Mouse (Mus musculus) brain, embryonic 18.5 days (tissue): ENCODE results near the gene Reep3.
"Not testable (repeated sequence)": the region's sequence is repeated elsewhere in the genome, so short reads cannot be mapped to it uniquely, and the experiment has no call there.

Experiments
- DNase-seq: peaks from one replicate; pipeline ENCODE4 v3.0.0-alpha.2; 2012; ENCODE audit warnings: low read depth, low spot score

The Reep3 gene

DNA sequence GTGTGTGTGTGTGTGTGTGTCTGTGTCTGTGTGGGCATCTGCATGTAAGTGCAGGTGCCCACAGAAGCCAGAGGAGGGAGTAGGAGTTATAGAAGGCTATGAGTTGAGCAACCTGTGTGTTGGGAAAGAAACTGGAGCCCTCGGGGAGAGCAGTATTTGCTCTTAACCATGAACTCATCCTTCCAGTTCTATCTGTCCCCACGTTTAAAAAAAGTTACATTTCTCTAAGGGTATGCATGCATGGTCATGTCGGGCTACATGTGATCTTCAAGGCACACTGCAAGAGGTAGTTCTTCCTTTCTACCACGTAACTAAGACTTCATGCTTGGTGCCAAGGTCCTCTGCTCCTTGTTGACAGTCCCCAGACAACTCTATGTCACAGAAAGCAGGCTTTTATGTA lies 78.9 kb downstream of the Reep3 start:
- no peak for DNase-seq

DNA sequence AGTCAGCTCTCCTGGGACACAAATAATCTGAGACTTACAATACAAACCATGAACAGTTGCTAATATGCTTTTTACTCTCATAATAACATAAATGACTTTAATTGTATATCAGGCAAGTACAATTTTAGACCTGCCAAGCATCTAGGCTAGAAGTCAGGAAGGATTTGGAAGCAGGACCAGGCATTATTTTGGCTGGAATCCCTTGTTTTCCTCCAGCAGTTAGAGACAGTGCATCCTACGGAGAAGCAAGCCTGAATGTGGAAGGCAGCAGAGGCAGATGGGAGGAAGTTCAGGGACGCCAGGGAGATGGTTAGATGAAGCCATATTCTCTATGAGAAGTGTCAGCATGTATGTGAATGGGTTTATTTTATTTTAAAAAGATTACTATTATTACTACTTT lies 79.4 kb downstream of the Reep3 start:
- no peak for DNase-seq

DNA sequence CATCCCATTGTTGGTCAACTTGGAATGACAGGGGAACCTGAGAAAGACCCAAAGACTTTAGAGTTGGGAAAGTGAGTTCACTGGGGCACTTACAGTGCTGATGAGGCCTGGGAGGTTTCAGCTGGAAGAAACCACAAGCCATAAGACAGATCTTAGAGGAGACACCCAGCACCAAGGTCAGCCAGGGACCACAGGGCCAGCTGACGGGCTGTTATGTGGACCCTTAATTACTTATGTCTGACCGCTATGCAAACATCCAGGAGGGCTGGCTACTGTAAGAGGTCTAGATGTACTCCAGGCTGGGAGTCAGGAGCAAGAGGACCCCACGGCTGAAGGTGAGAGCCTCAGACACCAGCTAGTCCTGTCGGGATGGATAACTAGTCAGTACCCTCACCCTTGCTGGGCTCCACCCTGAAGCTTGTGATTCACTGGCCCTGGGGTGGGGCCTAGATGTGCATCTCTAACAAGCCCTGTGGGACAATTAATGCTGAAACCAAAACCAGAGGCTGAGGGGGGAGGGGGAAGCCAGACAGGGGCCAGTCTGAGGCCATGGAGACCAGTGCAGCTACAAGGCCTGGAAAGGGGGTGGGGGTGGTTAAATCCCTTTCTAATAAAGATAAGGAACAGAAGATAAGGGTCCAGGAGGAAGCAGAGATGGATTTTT lies 80.0 kb downstream of the Reep3 start:
- DNase-seq: no peak

DNA sequence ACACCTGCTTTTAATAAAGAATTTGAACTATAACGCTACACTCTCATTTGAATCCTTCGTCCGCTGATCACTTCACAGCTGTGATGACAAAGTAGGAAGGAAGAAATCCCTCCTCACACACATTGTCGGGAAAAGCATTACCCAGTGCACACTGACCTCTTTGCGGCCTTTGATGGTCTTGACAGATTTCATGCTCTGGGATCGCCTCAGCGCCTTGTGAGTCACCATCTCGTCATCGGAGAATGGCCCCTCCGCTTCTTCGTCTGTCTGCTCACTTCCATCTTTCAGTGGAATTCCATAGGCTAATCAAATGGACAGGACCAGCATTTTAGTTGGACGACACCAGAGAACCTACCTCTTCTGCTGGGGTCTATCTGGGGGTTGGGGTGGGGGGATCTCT lies 82.0 kb downstream of the Reep3 start:
- DNase-seq: no peak

DNA sequence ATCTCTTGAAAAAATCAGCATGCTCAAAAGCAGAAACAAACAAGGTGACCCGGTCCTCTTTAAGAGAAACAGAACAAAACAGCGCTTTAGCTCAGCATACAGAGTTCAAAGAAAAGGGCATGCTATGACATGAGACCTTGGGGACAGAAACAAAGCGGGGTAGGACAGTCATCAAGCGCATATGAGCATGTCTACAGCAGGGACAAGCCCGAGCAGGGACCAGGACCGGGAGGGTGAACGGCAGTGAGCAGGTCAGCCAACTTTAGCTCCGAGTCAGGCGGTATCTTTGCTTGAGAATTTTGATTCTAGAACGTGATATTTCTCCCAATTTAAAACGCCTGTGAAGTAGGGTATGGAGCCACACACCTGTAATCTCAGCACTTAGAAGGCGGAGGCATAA lies 86.2 kb downstream of the Reep3 start:
- DNase-seq: no peak

DNA sequence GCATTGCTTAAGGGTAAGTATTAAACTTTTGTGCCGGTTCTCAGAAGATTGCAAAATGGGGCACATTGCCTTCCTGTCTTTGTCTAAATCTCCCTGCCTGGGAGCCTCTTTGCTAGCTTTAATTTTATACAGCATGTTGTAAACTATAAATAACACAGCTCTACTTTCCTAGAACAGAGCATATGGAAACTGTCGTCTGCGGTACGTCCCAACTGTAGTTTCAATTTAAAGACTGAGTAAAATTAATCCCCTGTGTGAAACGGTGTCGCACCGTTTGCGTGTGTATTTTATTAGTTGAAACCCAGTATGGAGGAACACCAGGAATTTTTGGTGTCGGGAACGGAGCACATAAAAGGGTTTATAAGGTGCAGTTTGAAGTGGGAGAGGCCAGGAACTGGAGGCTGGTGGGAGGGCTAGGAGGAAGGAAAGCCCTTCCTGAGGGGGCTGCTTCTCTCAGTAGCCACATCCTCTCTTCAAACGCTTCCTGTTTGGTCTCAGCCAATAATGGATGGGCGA lies 92.2 kb downstream of the Reep3 start:
- no peak for DNase-seq

DNA sequence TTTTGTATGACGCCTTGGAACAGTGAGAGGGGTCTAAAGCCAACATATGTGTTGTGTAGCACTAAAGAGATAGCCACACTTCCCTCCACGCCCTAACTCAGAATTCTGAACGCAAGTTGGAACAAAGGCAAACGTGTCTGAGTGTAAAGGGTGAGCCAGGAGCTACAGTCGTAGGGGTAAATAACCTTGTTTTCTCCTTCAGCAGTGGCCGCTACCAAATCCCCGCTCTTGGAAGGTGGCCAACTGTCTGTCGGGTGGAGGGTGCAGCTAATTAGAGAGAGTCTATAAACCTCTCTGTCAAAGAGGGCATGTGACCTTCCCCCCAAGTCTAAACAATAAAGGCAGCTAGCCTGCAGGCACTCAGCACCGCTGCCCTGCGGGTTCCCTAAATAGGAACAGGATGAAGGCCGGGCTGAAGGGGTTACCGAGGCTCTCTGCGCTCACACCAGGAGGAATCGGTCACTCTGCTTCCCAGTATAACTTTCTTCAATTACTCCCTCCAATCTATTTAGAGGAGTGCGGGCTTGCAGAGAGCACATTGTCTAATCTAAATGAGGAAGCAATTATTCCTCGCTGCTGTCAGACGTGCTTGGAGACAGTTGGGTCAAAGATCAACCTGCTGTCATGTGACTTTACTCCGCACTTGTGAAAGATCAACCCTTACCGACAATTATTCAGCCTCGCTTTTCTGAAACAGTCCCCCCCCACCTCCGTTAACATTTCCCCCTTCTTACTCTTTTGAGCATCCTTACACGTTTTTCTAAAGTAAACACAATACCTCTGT lies 92.8 kb downstream of the Reep3 start:
- DNase-seq: no peak

DNA sequence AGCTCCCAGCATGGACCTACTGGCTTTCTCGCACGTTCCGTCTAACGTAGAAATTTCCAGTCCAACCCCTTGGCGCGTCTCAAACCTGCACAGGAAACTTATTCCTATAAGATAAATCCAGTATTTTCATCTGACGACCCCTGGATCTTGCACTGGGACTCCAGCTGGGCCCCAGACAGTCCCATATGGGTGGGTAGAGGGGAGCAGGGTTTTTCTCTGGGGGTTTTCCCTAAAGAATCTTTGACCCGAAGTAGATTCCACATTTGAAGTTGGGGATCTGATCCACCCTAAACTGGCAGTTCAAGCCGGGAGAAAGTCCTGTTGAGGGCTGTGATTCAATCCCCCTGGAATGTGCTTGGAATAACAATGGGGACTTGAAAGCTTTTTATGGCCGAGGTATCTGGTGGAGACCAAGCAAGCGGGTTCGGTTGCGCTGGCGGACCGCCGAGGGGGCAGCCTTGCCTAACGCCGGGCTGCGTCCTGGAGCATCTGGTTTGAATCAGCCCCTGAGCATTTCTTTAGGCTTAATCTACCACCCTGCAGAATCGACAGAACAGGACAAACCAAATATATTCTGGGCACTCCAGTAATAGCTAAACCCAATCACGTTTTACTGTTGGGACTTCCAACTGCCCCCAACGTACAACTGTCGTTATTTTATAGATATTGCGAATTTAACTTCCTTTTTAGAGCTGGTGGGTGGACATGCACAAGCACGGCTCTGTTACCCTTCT lies 93.6 kb downstream of the Reep3 start:
- no peak for DNase-seq

DNA sequence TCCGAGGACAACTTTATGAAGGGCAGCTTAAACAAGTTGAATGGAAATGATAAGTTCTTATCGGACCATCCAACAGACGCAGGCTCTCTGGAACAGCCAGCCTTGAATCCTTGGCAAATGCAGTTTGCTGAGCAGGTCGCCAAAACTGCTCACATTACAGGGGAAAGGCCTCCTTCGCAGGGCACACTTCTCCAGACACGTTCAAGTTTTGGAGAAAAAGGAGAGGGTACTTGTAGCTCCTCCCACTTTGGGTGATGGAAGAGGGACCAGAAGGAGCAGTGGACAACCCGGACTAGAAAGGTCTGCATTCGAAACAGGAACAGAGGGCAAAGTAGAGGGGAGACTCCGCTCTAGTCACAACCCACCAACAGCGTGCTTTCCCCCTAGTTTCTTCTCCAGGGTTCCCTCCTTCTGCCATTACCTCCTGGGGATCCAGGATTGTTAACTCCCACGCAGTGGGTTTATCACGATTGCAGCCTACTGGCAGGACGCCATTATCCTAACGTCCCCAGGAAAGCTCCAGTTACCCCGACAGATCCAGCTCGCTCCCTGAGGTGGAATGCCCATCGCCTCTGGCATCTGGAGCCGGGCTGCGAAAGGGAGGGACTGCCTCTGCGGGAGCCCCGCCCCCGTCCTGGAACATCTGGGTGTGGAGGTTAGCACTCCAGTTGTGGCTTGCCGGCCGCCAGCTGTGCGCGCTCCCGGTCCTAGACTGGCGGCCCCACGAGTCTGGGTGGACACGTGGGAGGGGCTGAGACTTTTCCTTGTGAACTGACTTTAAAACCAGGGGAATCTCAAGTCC lies 94.3 kb downstream of the Reep3 start:
- DNase-seq: no peak

DNA sequence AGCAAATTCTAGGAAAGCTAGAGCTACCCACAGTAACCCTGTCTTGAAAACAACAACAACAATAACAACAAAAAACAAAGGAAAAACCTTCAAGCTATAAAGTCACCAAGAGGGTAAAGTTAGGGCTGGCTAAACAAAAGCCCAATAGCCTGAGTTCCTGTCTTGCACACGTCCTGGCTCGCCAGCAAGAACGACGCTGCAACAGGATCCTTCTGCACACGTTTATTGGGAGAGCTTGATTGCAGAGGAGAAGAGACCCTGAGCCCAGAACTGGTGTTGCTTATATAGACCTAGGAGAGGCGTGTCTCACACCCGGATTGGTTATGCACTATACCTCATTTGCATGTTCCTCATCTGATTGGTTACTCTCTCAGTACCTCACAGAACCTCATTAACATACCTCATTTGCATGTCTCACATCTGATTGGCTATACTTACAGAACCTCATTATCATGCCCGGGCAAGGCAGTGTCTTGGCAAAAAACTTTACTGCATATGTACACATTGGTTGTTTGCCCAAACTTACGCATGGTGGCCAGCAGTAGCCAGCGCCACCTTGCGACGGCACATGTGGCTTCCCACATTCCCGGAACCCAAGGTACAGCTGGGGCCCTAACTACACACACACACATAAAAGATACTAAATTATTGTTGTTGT lies 95.7 kb downstream of the Reep3 start:
- DNase-seq: not testable (repeated sequence)

DNA sequence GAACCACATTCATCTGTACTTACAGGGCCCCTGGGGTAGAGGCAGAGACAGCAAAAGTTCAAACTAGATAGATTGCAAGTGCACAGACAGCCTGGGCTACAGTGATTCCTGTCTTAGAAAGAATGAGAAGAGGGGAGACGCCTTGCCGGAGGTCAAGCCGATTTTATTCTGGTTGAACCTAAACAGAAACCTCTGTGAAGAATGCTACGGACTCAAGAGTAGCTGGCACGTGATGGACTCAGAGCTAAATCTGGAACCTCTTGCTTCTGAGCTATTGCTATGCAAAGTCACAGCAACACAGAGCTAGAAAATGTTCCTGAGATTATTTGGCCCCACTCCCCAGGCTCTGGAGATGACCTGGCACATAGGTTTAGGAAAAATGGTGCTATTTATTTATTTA lies 96.6 kb downstream of the Reep3 start:
- no peak for DNase-seq

DNA sequence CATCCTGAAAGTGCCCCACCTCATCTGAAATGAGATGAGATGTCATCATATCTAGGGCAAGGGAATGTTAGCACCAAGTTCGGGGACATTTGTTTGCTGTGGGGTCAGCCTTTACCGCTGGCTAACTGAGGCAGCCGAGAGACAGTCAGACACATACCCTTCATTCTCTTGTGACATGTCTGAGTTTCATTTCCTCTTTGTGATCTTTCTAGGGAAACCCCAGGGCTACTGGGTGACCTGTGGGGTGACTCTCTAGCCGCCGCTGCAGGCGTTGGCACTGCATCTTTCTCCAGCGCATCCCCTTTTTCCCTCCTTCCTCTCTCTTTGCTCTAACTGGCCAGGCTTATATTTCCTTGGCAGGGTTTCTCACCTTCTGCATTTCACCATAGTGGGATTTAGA lies 98.0 kb downstream of the Reep3 start:
- no peak for DNase-seq

DNA sequence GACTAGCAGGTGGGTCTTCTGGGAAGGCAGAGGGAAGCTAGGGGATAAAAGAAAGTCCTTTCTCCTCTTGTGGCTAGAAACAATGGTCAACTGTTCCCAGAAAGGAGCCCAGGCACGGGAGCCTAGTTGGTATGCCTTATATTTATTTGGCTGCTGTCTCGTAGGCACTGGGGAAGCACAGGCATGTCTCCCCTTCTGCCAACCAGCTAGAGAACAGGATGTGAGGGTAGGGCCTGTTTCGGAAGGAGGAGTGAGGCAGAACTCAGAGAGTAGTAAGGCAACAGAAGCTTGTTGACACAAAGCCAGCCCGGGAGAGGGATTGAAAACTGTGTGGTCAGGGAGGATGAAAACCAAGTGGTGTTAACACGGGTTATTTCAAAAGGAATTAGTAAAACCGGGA lies 101.6 kb downstream of the Reep3 start:
- no peak for DNase-seq

DNA sequence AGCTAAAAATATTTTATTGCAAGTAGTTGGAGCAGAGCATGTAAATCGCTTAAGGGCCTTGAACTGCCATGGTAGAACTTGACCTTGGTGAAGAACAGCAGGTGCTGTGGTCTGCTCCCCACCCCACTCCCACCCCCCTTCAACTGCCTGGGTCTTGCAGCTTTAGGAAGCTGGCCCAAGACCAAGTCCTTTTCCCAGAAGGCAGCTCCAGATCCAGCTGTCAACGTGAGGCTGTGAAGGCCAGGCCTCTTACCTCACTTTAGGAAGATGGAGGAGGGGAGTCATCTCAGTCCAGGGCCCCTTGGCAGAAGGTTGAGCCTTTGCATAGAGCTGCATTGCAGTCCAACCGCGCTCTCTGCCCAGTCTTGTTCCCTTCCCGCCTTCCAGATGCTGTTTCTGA lies 102.3 kb downstream of the Reep3 start:
- DNase-seq: no peak

DNA sequence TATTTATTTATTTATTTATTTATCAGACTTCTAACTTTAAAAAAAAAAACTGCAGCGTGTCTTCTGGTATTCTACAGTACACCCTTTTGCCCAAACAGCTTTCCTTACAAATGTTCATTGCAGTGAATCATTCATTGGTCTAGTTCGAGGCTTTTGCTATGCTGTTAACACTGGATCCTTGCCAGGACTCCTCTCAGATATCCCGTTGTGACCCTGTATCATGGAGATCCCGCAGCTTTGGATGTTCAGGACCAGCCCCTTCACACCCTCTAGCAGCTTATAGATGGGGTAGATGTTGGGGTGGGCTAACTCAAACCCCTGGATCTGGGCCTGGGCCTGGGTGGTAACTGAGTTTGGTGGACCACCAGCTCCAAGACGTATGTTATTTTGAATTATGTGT lies 104.2 kb downstream of the Reep3 start:
- DNase-seq: no peak

DNA sequence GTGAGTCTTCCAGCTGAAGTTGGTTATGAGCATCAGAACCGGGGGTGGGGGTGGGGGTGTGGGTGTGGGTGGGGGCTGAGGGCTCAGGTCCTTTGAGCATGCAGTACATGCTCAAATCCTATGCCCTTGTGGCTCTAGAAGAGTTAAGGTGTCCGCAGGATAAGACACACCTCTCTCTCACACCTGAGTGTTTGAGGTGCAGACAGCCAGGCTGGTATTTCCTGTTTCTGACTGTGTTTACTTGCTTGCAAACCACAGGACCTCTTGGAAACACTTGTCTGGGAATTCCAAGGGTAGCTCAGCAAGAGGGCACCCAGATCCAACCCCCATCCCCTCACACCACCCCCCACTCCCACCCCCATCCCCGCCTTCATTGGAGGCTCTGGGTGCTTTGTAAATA lies 106.2 kb downstream of the Reep3 start:
- DNase-seq: no peak

DNA sequence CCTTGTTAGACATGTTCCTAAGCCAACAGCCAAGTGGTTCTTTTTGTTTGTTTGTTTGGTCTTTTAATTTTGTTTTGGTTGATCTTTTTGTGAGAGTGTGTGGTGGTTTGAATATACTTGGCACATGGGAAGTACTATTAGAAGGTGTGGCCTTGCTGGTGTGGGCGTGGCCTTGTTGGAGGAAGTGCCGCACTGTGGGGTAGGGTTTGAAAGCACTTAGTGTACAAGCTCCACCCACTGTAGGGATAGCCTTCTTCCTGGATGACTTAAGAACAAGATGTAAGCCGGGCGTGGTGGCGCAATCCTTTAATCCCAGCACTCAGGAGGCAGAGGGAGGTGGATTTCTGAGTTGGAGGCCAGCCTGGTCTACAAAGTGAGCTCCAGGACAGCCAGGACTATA lies 113.7 kb downstream of the Reep3 start:
- DNase-seq: no peak

DNA sequence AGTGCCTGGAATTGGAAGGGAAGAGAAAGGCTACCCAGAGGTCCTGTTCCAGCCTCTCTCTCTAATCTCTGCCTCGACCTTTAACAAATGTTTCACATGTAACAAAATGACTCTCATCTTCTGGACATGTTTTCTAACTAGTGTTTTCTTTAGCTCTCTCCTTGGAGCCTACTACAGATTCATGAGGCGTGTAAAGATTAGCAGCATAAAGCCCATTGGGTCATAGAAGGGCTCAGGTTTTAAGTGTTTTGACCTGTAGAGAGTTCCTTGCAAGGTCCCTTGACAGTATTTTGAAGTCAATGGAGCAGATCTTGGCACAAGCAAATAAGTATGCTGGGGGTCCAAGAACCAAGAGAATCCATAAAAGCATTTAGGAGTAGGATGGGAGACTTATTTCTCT lies 118.5 kb downstream of the Reep3 start:
- no peak for DNase-seq

DNA sequence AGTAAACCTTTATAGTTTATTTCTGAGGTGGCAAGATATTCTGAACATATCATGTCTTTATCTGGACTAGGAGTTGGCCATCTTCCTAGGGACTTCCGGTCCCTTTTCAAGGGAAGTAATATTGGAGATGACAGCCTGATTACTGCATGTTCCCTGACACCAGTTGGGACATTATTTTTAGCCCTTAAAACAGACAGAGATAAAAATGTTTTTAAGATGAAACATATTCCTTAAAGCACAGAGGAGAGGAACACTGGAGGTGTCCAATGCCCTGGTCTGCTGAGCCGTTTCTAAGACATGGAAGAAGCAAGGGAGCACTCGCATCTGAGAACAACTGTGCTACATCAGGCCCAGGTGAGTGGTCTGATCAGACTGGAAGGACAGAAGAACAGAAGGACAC lies 119.7 kb downstream of the Reep3 start:
- DNase-seq: no peak

DNA sequence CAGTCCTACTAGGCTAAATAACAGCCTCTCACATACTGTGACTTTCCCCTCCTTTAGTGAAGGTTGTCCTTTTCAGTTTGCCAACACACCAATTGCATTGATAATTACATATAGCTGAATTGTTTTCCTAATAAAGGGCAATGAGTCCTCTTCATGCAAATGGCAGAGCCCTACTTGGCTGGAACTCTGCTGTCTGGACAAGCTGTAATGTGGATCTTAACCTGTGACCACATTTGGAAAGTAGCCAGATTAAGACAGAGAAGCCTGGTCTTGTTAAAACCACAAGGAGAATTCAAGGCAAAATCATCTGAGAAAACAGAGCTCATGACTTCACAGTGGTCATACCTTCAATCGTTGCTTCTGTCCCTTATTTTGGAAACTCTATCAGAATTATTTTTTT lies 121.3 kb downstream of the Reep3 start:
- no peak for DNase-seq

DNA sequence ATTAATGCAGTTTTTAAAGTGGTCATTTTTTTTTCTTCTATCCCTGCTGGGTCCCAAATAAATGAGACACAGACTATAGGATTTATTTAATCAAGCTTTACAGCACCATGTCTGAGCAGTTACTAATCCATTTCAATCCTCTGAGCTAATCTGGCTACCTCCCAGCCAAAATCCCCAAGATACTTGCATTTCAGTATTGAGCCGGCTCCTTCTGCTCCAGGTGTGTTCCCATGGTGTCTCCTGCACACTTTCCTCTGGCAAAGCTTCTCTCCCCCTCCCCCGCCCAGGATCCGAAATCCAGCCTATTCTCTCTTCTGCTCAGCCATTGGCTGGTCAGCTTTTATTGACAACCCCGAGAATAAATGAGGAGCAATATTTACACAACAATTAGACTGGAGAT lies 122.3 kb downstream of the Reep3 start:
- DNase-seq: no peak
